9 mouse cellular contexts compared by ENCODE assay signal in the genomic region with DNA sequence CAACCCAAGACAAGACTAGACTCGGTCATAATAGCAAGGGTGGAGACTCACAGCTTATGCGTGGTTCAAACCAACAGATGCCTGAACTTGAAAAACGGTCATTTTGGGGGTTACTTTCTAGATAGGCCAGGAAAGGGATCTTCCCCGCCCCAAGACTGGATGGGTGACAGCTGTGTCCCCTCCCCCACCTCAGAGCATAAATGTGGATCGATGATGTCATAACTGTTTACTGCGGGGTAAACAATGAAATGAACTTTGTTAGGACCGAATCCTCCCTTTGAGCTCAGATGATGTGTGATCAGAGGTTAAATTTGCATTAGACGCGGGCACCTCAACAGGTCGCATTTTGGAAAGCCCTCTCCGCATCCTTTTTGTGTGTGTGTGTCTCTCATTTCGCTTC. TPM values are rescaled to one million over a fixed set of nuclear protein-coding genes. Genes with fewer than 3 reads are reported as not detected.
DNase-seq lines count a peak whose midpoint lies in the region; ATAC-seq and TF ChIP-seq lines count a peak whose summit lies in the region.
"Had no signal": no experiment of that assay in that cellular context is flagged by ENCODE, and none has a peak within 500 bp of the region (broad histone marks: within the 10 kb centered on the region; RNA-seq: fewer than 3 reads in every experiment).

No protein-coding gene starts in this region.

- peaks cover 21% of the 10 kb centered on the region for H3K4me1 ChIP-seq in forebrain, postnatal 0 days (ENCODE audit: insufficient read depth)
- peaks cover 7% of the 10 kb centered on the region for H3K4me1 ChIP-seq in liver, embryonic 12.5 days
- peaks cover 24% of the 10 kb centered on the region for H3K4me1 ChIP-seq in stomach, embryonic 14.5 days (ENCODE audit: control insufficient read depth, insufficient read depth, low read length)

- H3K36me3 ChIP-seq in forebrain, postnatal 0 days (ENCODE audit: insufficient read depth), result no peaks in the 10 kb centered on the region
- no peaks in the 10 kb centered on the region for H3K36me3 ChIP-seq in liver, embryonic 12.5 days
- no peaks in the 10 kb centered on the region for H3K36me3 ChIP-seq in stomach, embryonic 14.5 days (ENCODE audit: control insufficient read depth, insufficient read depth, low read length)

- H3K4me3 ChIP-seq in left cerebral cortex, adult 2 months, result peak overlapping the region; percentile 90
- H3K4me3 ChIP-seq in forebrain, postnatal 0 days (ENCODE audit: low read depth, low read length), result peak overlapping the region; percentile 92
- H3K4me3 ChIP-seq in liver, embryonic 12.5 days, result peak overlapping the region; percentile 58
- H3K4me3 ChIP-seq in stomach, embryonic 14.5 days (ENCODE audit: low read depth, low read length), result peak overlapping the region; percentile 89

- intact Hi-C loops in left cerebral cortex, adult 2 months (cut with DNase I), result loop anchor here (5.0 kb wide), 2 partner anchors 67 to 112 kb away; no protein-coding TSS in a partner anchor

- H3K27me3 ChIP-seq in forebrain, postnatal 0 days (ENCODE audit: insufficient read depth, low read length), result no peaks in the 10 kb centered on the region
- H3K27me3 ChIP-seq in liver, embryonic 12.5 days (replicated peaks), result peaks cover 78% of the 10 kb centered on the region
- H3K27me3 ChIP-seq in stomach, embryonic 14.5 days (ENCODE audit: control insufficient read depth, insufficient read depth, low read length), result no peaks in the 10 kb centered on the region
- H3K27me3 ChIP-seq: Patski had no signal

- WGBS in forebrain, postnatal 0 days, result 4% methylated on average over 12 of the region's 12 CpGs
- WGBS in liver, embryonic 12.5 days (ENCODE audit: insufficient replicate concordance), result 6% methylated on average over 12 of the region's 12 CpGs
- WGBS in stomach, embryonic 14.5 days, result 4% methylated on average over 12 of the region's 12 CpGs

- no peaks in the 10 kb centered on the region for H3K9me3 ChIP-seq in forebrain, postnatal 0 days (ENCODE audit: low read length)
- peaks cover 5% of the 10 kb centered on the region; the same call in 1 of the 2 replicates for H3K9me3 ChIP-seq in liver, embryonic 12.5 days (replicated peaks)
- H3K9me3 ChIP-seq in stomach, embryonic 14.5 days (ENCODE audit: control insufficient read depth, low read depth, low read length), result no peaks in the 10 kb centered on the region

- no peak for ATAC-seq in forebrain, postnatal 0 days
- no peak for ATAC-seq in liver, embryonic 12.5 days
- ATAC-seq in stomach, embryonic 14.5 days (ENCODE audit: insufficient number of reproducible peaks, insufficient read depth, low FRiP score, low read depth), result no peak

- peak overlapping the region; percentile 88 for H3K4me2 ChIP-seq in forebrain, postnatal 0 days (ENCODE audit: low read depth)
- peak overlapping the region; percentile 68 for H3K4me2 ChIP-seq in liver, embryonic 12.5 days
- peak overlapping the region; percentile 81 for H3K4me2 ChIP-seq in stomach, embryonic 14.5 days (replicated peaks; ENCODE audit: low read depth, low read length)

- no peak for TF ChIP-seq CTCF in left cerebral cortex, adult 2 months (IDR thresholded peaks at IDR 0.05)
- TF ChIP-seq CTCF in forebrain, postnatal 0 days (IDR thresholded peaks at IDR 0.05; ENCODE audit: low read depth), result no peak

- peak overlapping the region; percentile 90 for H3K9ac ChIP-seq in forebrain, postnatal 0 days
- no peak overlapping the region for H3K9ac ChIP-seq in liver, embryonic 12.5 days
- no peak overlapping the region for H3K9ac ChIP-seq in stomach, embryonic 14.5 days (replicated peaks; ENCODE audit: low read depth, low read length)

- DNase-seq in left cerebral cortex, adult 2 months (ENCODE audit: extremely low spot score in 1 of 2, low spot score in 2 of 2), result no peak
- no peak for DNase-seq in left cerebral cortex, adult 18-20 months (ENCODE audit: low spot score in 2 of 2)
- peak; percentile 74 for DNase-seq in forebrain, postnatal 0 days
- no peak for DNase-seq in thymus, postnatal 10 days (ENCODE audit: low spot score in 2 of 2)
- no peak for DNase-seq in adrenal gland, postnatal 25 days
- no peak for DNase-seq in layer of hippocampus, adult 11-12 months (ENCODE audit: low spot score)

- peak overlapping the region; percentile 72 for H3K27ac ChIP-seq in left cerebral cortex, adult 2 months
- peak overlapping the region; percentile 96 for H3K27ac ChIP-seq in forebrain, postnatal 0 days (ENCODE audit: low read depth, low read length)
- no peak overlapping the region for H3K27ac ChIP-seq in liver, embryonic 12.5 days
- H3K27ac ChIP-seq in stomach, embryonic 14.5 days (ENCODE audit: low read length), result peak overlapping the region; percentile 48; the same call in 1 of the 2 replicates

RNA-seq across cellular contexts. Expression of a gene that starts 1.0 kb away (rescaled TPM):
- total RNA-seq in left cerebral cortex, adult 2 months (2021), result 10 to 100 TPM; 14.1 to 27.2 TPM
- 10 to 100 TPM; 13.0 to 16.8 TPM for total RNA-seq in left cerebral cortex, adult 18-20 months (2021)
- total RNA-seq in forebrain, postnatal 0 days (2014; rRNA removed), result 12.9 and 20.6 TPM in 2 replicates
- 4.2 and 5.2 TPM in 2 replicates for polyA plus RNA-seq in forebrain, postnatal 0 days (2015; fragmentation: Nextera tagmentation; extraction: Ambion mirVana)
- polyA plus RNA-seq in liver, embryonic 12.5 days (2016; fragmentation: Nextera tagmentation; extraction: Ambion mirVana), result 2.6 and 2.8 TPM in 2 replicates
- polyA plus RNA-seq in stomach, embryonic 14.5 days (2014; fragmentation: Nextera tagmentation; extraction: Ambion mirVana), result 10.7 and 11.7 TPM in 2 replicates
- total RNA-seq in adrenal gland, postnatal 25 days (2021), result 5.9 and 6.3 TPM in 2 replicates
